Mouse (Mus musculus): ENCODE measurements at regions not wholly inside any gene's neighbourhood (a gene's known extent, or its start where the extent isn't known, plus 50 kb on each side); places are given as distances from the start of the nearest gene placed in this dataset.

- TF ChIP-seq CTCF (IDR thresholded peaks at IDR 0.05; ENCODE audit: control insufficient read depth, insufficient read depth, insufficient read length) (no peak), MYOG (IDR thresholded peaks at IDR 0.05; ENCODE audit: control insufficient read depth, extremely low read depth, insufficient read length) (no peak), MAX (IDR thresholded peaks at IDR 0.05) (no peak), CEBPB (IDR thresholded peaks at IDR 0.05; ENCODE audit: low read depth) (no peak), USF1 (IDR thresholded peaks at IDR 0.05; ENCODE audit: low read depth) (no peak), MYOD1 (IDR thresholded peaks at IDR 0.05; ENCODE audit: control insufficient read depth, insufficient read length, low read depth) (no peak)
Observed at GRCm38 (mm10) chr2:124819846-124820245, 248.1 kb upstream of the Slc24a5 start.
